Mouse (Mus musculus): ENCODE data around the gene Higd2a. TPM values are rescaled to one million over a fixed set of nuclear protein-coding genes. Genes with fewer than 3 reads are reported as not detected.

Higd2a gene
- total and polyA plus RNA-seq, 3 experiments = 169 to 270 (median 189) TPM

DNA sequence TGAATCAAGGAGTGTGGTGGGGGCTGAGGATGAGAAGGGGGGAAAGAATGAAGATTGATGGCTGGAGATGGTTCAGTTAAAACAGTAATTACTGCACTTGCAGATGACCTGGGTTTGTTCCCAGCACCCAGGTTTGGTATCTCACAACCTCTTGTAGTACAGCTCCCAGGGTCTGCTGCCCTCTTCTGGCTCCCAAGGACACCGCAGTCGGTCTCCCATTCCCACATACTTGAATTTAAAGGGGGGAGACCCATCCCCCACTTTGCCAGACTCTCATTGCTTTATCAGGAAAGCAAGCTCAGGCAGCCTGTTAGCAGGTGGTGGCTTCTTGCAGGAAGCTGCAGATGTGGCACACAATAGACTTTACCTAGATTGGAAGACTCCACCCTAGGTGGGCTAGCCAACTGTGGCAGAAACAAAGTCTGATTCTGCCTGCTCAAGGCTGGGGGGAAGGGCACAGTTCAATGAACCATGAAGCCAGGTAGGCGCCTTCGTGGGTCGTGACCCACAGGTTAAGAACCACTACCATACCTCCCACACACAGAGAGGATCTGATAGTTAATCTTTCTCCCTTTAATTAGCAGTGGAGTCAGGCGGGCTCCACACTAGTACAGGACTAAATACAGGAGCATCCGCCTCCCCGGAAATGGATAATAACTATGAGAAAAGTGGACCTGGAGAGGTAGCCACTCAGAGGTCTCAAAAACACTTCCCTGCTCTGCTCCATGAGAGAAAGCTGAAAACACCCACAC lies 24.2 kb upstream of the Higd2a start:
- Histone ChIP-seq H3K36me3 (ENCODE audit: control insufficient read depth, insufficient read depth, low read length) (no peaks in the 10 kb centered on the region), H3K4me1 (ENCODE audit: control insufficient read depth, insufficient read depth, low read length) (no peaks in the 10 kb centered on the region; the same call in 1 of the 2 replicates), H3K4me3 (peak overlapping the region; percentile 82), H3K79me2 (replicated peaks; ENCODE audit: control insufficient read depth, insufficient read depth, low read length) (peaks cover 5% of the 10 kb centered on the region), H3K27ac (peak overlapping the region; percentile 77), H3K9ac (ENCODE audit: low read depth, low read length) (no peak overlapping the region), H3K27me3 (ENCODE audit: control insufficient read depth, insufficient read depth, low read length) (no peaks in the 10 kb centered on the region)
- intact Hi-C loops (cut with DNase I) = loop anchor here (1.0 to 5.0 kb wide), 4 partner anchors 25 to 97 kb away; partner anchors contain the start of genes Faf2, Higd2a, Nop16 and Simc1
- DNase-seq = peak; percentile 59 to 67
- 50% methylated on average over 8 of the region's 8 CpGs for WGBS
- TF ChIP-seq POLR2A (IDR thresholded peaks at IDR 0.05; ENCODE audit: insufficient read depth, low read depth, low read length) = no peak
- TF ChIP-seq CTCF (IDR thresholded peaks at IDR 0.05) = peak; percentile 84

DNA sequence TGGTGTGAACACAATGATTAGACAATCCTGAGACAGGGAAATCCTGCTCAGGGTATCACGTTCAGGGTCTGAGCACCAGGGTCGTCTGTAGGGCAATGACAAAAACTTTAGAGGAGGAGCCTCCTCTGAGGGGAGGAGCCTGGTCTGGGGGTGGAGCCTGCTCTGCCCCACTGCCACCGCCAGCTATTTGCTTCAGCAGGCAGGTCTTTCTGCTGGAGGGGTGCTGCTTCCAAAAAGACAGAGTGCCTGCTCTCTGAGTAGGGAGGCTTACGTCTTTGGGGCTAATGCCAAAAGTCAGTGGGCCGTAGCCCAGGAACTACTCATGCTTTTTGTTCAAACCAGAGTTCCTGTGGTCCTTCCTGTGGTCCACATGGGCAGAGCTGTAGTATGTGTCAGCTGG lies 21.6 kb upstream of the Higd2a start:
- Histone ChIP-seq H3K36me3 (ENCODE audit: control insufficient read depth, insufficient read depth, low read length) (no peaks in the 10 kb centered on the region), H3K4me1 (ENCODE audit: control insufficient read depth, insufficient read depth, low read length) (no peaks in the 10 kb centered on the region; the same call in 1 of the 2 replicates), H3K9ac (ENCODE audit: low read depth, low read length) (no peak overlapping the region), H3K79me2 (replicated peaks; ENCODE audit: control insufficient read depth, insufficient read depth, low read length) (peaks cover 2% of the 10 kb centered on the region; the same call in 1 of the 2 replicates), H3K4me3 (no peak overlapping the region), H3K27me3 (ENCODE audit: control insufficient read depth, insufficient read depth, low read length) (no peaks in the 10 kb centered on the region), H3K27ac (no peak overlapping the region)
- TF ChIP-seq CTCF (IDR thresholded peaks at IDR 0.05) (no peak), POLR2A (IDR thresholded peaks at IDR 0.05; ENCODE audit: insufficient read depth, low read depth, low read length) (no peak), EP300 (IDR thresholded peaks at IDR 0.05; ENCODE audit: insufficient read depth, low read depth, low read length) (no peak)
- intact Hi-C loops (cut with DNase I) = loop anchor here (5.0 kb wide), 1 partner anchor 66 kb away; the partner anchor contains the start of gene Simc1
- WGBS = 52% methylated on average over 5 of the region's 5 CpGs
- DNase-seq = no peak

DNA sequence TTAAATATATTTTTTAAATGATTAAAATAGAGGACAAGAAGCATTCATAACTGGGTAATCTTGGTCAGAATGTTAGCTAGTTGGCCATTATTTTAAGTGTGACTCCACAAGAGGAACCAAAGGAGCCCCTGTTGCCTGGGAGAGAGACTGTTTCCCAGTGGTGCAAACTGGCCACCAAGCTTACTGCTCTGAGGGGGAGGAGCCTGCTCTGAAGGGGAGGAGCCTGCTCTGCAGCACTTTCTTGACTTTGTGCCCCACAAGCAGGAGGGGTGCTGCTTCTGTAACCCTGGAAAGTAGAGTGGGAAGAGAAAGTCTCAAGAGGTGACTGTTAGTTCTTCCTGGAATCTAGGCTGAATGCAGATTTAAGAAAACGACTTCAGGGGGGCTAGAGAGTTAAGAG lies 20.7 kb upstream of the Higd2a start:
- Histone ChIP-seq H3K27me3 (ENCODE audit: control insufficient read depth, insufficient read depth, low read length) (no peaks in the 10 kb centered on the region), H3K4me1 (ENCODE audit: control insufficient read depth, insufficient read depth, low read length) (peaks cover 1% of the 10 kb centered on the region; the same call in 1 of the 2 replicates), H3K9ac (ENCODE audit: low read depth, low read length) (no peak overlapping the region), H3K4me3 (no peak overlapping the region), H3K36me3 (ENCODE audit: control insufficient read depth, insufficient read depth, low read length) (no peaks in the 10 kb centered on the region), H3K79me2 (replicated peaks; ENCODE audit: control insufficient read depth, insufficient read depth, low read length) (peaks cover 2% of the 10 kb centered on the region; the same call in 1 of the 2 replicates), H3K27ac (no peak overlapping the region)
- TF ChIP-seq CTCF (IDR thresholded peaks at IDR 0.05) = no peak
- no peak for DNase-seq
- intact Hi-C loops (cut with DNase I) = loop anchor here (5.0 kb wide), 1 partner anchor 67 kb away; the partner anchor contains the start of gene Simc1
- 42% methylated on average over 1 of the region's 1 CpGs for WGBS

DNA sequence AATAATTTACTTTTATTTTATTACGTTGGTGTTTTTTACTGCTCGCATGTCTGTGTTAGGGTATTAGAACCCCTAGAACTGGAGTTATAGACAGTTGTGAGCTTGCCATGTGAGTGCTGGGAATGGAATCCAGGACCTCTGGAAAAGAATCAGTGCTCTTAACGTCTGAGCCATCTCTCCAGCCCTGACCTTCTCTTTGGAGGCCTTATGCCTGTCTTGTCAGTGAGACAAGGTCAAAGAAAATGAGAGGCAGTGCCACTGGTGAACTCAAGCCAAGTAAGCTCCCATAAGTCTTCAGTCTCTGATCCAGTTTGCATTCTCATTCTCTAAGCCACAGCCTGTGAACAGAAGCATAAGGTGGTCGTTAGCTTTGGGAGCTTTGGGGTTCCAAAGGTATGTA lies 19.3 kb upstream of the Higd2a start:
- Histone ChIP-seq H3K36me3 (ENCODE audit: control insufficient read depth, insufficient read depth, low read length) (no peaks in the 10 kb centered on the region), H3K27me3 (ENCODE audit: control insufficient read depth, insufficient read depth, low read length) (no peaks in the 10 kb centered on the region), H3K27ac (no peak overlapping the region), H3K9ac (ENCODE audit: low read depth, low read length) (no peak overlapping the region), H3K4me3 (no peak overlapping the region), H3K4me1 (ENCODE audit: control insufficient read depth, insufficient read depth, low read length) (peaks cover 1% of the 10 kb centered on the region; the same call in 1 of the 2 replicates), H3K79me2 (replicated peaks; ENCODE audit: control insufficient read depth, insufficient read depth, low read length) (no peaks in the 10 kb centered on the region)
- 72% methylated on average over 4 of the region's 4 CpGs for WGBS
- DNase-seq = no peak
- no peak for TF ChIP-seq POLR2A (IDR thresholded peaks at IDR 0.05; ENCODE audit: insufficient read depth, low read depth, low read length)
- TF ChIP-seq CTCF (IDR thresholded peaks at IDR 0.05) = no peak
- no peak for TF ChIP-seq EP300 (IDR thresholded peaks at IDR 0.05; ENCODE audit: insufficient read depth, low read depth, low read length)
- intact Hi-C loops (cut with DNase I) = no loop called here

DNA sequence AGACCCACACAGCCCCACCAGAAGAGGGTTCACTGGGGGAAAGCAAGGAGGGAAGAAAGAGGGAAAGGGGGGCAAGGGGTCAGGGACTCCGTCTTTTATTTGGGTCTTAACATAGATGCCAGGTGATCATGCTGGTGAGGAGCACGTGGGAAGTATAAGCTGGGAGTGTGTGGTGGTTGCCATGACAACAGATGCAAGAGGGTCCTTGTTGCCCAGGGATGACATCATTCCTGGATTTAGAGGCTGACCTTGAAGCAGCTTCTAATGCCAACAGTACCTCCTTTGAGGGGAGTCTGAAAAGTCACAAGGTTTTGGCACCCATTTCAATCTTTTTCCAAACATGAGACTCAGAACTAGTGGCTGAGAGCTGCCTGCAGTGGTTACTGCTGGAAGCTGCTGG lies 18.4 kb upstream of the Higd2a start:
- Histone ChIP-seq H3K79me2 (replicated peaks; ENCODE audit: control insufficient read depth, insufficient read depth, low read length) (no peaks in the 10 kb centered on the region), H3K27ac (no peak overlapping the region), H3K4me1 (ENCODE audit: control insufficient read depth, insufficient read depth, low read length) (peaks cover 1% of the 10 kb centered on the region; the same call in 1 of the 2 replicates), H3K36me3 (ENCODE audit: control insufficient read depth, insufficient read depth, low read length) (no peaks in the 10 kb centered on the region), H3K27me3 (ENCODE audit: control insufficient read depth, insufficient read depth, low read length) (no peaks in the 10 kb centered on the region), H3K4me3 (no peak overlapping the region), H3K9ac (ENCODE audit: low read depth, low read length) (no peak overlapping the region)
- intact Hi-C loops (cut with DNase I) = no loop called here
- TF ChIP-seq CTCF (IDR thresholded peaks at IDR 0.05) (no peak), EP300 (IDR thresholded peaks at IDR 0.05; ENCODE audit: insufficient read depth, low read depth, low read length) (no peak), POLR2A (IDR thresholded peaks at IDR 0.05; ENCODE audit: insufficient read depth, low read depth, low read length) (no peak)
- 50% methylated on average over 2 of the region's 2 CpGs for WGBS
- no peak for DNase-seq

DNA sequence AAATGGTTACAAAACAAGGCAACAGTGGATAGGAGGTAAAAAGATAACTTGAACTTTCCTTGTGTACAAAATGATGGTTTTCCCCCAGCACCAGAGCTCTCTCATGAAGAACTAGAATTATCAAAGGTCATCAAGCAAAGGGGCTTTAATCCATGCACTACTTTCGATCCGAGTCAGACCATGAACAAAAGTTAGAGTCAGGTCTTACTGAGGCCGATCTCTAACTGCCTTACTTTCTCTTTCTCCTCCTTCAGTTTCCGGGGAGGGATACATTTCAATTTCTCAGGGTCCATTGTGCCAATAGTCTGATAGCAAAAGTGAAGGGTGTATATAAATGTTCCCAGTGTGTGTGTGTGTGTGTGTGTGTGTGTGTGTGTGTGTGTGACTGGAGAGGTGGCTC lies 17.4 kb upstream of the Higd2a start:
- WGBS = 82% methylated on average over 4 of the region's 4 CpGs
- H3K27me3 ChIP-seq (ENCODE audit: control insufficient read depth, insufficient read depth, low read length) = no peaks in the 10 kb centered on the region
- H3K9ac ChIP-seq (ENCODE audit: low read depth, low read length) = no peak overlapping the region
- H3K27ac ChIP-seq = no peak overlapping the region
- H3K4me1 ChIP-seq (ENCODE audit: control insufficient read depth, insufficient read depth, low read length) = peaks cover 1% of the 10 kb centered on the region; the same call in 1 of the 2 replicates
- intact Hi-C loops (cut with DNase I) = no loop called here
- TF ChIP-seq CTCF (IDR thresholded peaks at IDR 0.05) (no peak), EP300 (IDR thresholded peaks at IDR 0.05; ENCODE audit: insufficient read depth, low read depth, low read length) (no peak), POLR2A (IDR thresholded peaks at IDR 0.05; ENCODE audit: insufficient read depth, low read depth, low read length) (no peak)
- no peak for DNase-seq
- H3K79me2 ChIP-seq (replicated peaks; ENCODE audit: control insufficient read depth, insufficient read depth, low read length) = no peaks in the 10 kb centered on the region
- H3K36me3 ChIP-seq (ENCODE audit: control insufficient read depth, insufficient read depth, low read length) = no peaks in the 10 kb centered on the region
- H3K4me3 ChIP-seq = no peak overlapping the region

Measured in heart, adult 2 months (tissue).